Mouse (Mus musculus) midbrain, embryonic 10.5 days (tissue): Measurements from ENCODE around the gene Mapkapk5. TPM values are rescaled to one million over a fixed set of nuclear protein-coding genes. Genes with fewer than 3 reads are reported as not detected.
A peak's percentile ranks its signal among the peaks of the same experiment; 100 is the strongest.

Experiments used
- DNase-seq: peaks from one replicate; pipeline ENCODE4 v3.0.0-alpha.2; 2017; ENCODE audit warnings: low spot score
- H3K27ac ChIP-seq: fragments of 300-500 bp; sonication (generic); replicated peaks from 2 replicates; pipeline ENCODE4 v1.5.1; 2016; ENCODE audit warnings: mild to moderate bottlenecking
- H3K27me3 ChIP-seq: fragments of 300-500 bp; sonication (generic); 2 replicates; pipeline ENCODE4 v1.6.1; 2016; ENCODE audit warnings: low read depth, mild to moderate bottlenecking; ENCODE audit not compliant: poor library complexity, severe bottlenecking
- H3K36me3 ChIP-seq: fragments of 300-500 bp; sonication (generic); 2 replicates; pipeline ENCODE4 v1.6.1; 2016; ENCODE audit warnings: mild to moderate bottlenecking, moderate library complexity
- H3K4me1 ChIP-seq: fragments of 300-500 bp; sonication (generic); 2 replicates; pipeline ENCODE4 v1.6.1; 2016
- H3K4me3 ChIP-seq: fragments of 300-500 bp; sonication (generic); 2 replicates; pipeline ENCODE4 v1.5.1; 2016; ENCODE audit warnings: mild to moderate bottlenecking, moderate library complexity
- H3K9me3 ChIP-seq: fragments of 300-500 bp; sonication (generic); replicated peaks from 2 replicates; pipeline ENCODE4 v1.6.1; 2016; ENCODE audit warnings: mild to moderate bottlenecking
- WGBS: fragments of 180-500 bp; shearing (Covaris S2); methylation state at CpG from one replicate; pipeline ENCODE4 v1.1.7; 2016; 5-methylcytosine and 5-hydroxymethylcytosine counted together
- polyA plus RNA-seq: library from polyadenylated mRNA; unstranded; fragments of >200 nt; fragmentation: Nextera tagmentation; extraction: Ambion mirVana; gene quantifications from 2 replicates; pipeline ENCODE4 v1.2.1, GENCODE M21; 2016

Mapkapk5 gene
- 45.5 and 49.4 TPM in 2 replicates for polyA plus RNA-seq

GRCm38 (mm10) chr5:121545793-121546529 is at the start of gene Mapkapk5:
Gene Mapkapk5, minus strand, starts transcription at chr5:121545905.
- 2% methylated on average over 55 of the region's 55 CpGs for WGBS
- DNase-seq, result peak; percentile 97
- peak within 1 kb of the TSS; percentile 99 for H3K27ac ChIP-seq

DNA sequence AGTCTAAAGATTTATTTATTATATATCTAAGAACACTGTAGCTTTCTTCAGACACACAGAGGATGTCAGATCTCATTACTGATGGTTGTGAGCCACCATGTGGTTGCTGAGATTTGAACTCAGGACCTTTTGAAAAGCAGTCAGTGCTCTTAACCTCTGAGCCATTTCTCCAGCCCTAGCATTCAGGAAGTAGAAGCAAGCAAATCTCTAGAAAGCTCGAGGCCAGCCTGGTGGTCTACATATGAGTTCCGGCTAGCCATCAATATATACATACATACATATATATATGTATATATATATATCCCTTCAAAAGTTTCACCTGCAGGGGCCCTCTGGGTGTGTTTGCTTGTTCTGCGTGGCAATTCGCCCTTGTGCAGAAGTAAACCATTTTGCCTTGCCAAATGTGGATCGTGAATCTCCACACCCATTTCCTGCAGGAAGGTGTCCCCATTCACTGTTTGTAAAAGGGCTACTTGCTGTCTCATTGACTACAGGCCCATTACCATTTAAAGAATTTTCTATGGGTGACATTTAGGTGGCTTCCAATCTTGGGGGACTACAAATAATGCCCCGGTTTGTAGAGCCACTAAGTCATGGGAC is 49.1 kb upstream of the Mapkapk5 start:
- Histone ChIP-seq H3K36me3 (no peaks in the 10 kb centered on the region), H3K27me3 (peaks cover 25% of the 10 kb centered on the region)

More at GRCm38 (mm10) chr5:121545793-121546529, at the start of gene Mapkapk5:
- Histone ChIP-seq H3K27me3 (no peaks in the 10 kb centered on the region), H3K4me3 (peak within 1 kb of the TSS; percentile 100), H3K36me3 (0 out of 2 replicates have a peak, but pooled peaks cover 2% of the 10 kb centered on the region), H3K4me1 (peaks cover 39% of the 10 kb centered on the region), H3K9me3 (no peaks in the 10 kb centered on the region; the same call in 1 of the 2 replicates)

DNA sequence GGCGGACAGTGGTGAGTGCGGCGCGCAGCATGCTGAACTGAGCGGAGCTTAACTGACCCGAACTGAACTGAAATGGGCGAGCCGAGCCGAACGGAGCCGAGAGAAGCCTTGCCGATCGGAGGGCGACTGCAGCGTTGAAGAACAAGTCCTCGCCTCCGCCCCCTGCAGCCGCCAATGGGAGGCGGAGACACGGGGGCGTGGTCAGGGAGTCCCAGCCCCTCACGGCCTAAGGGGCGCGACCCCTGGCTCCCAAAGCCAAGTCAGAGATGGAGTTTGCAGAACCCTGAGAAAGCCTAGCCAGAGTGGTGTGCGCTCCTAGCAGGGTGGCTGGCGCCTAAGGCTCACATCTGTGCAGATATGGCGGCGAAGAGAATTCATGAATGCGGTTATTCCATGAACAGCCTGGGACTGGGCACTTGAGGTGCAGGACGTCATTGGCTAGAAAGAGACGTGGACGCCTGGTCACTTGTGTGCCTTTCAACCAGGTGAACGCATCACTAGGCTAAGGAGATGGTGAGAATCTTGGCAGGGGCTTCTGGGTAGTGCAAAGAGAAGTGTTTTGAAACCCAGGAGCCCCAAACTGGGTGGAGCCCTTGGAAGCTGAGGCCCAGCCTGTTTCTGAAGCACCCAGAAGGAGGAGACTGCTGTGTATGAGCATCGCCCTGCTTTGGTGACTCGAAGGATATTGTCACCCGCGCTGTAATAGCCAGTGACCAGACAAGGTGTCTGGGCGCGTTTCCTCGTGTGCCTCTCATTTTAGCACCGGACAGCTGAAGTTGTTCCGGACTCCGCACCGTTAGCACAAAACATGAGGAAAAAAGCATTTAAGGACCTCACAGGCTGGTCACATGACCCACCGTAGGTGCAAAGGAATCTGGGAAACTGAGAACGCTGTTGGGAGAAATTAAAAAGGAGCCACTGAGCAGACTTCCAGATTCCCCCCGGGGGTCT is 48.0 kb upstream of the Mapkapk5 start, which contains the start of gene Aldh2:
Gene Aldh2 (minus strand): TSS at position 374 of the 951 bp plus-strand sequence.
- Histone ChIP-seq H3K27me3 (peaks cover 20% of the 10 kb centered on the region), H3K36me3 (no peaks in the 10 kb centered on the region), H3K9me3 (no peaks in the 10 kb centered on the region), H3K27ac (peak within 1 kb of the TSS; percentile 85), H3K4me3 (peak within 1 kb of the TSS; percentile 85), H3K4me1 (peaks cover 30% of the 10 kb centered on the region)
- 3% methylated on average over 47 of the region's 47 CpGs for WGBS
- DNase-seq, result peak; percentile 87

More for the DNA sequence above, 49.1 kb upstream of the Mapkapk5 start:
- no peaks in the 10 kb centered on the region for H3K9me3 ChIP-seq
- H3K4me3 ChIP-seq, result no peak overlapping the region
- no peak overlapping the region for H3K27ac ChIP-seq
- peaks cover 30% of the 10 kb centered on the region for H3K4me1 ChIP-seq
- DNase-seq, result no peak
- 87% methylated on average over 6 of the region's 6 CpGs for WGBS

- Histone ChIP-seq H3K27ac (peak overlapping the region; percentile 85), H3K36me3 (no peaks in the 10 kb centered on the region), H3K4me1 (peaks cover 30% of the 10 kb centered on the region), H3K9me3 (no peaks in the 10 kb centered on the region), H3K4me3 (peak overlapping the region; percentile 85), H3K27me3 (peaks cover 18% of the 10 kb centered on the region)
- 4% methylated on average over 33 of the region's 33 CpGs for WGBS
- no peak for DNase-seq
These were observed 47.2 kb upstream of the Mapkapk5 start for GRCm38 (mm10) chr5:121592816-121593407.

- H3K4me3 ChIP-seq, result peak overlapping the region; percentile 85
- WGBS, result 76% methylated on average over 11 of the region's 11 CpGs
- no peak for DNase-seq
- no peaks in the 10 kb centered on the region for H3K9me3 ChIP-seq
- peaks cover 18% of the 10 kb centered on the region for H3K27me3 ChIP-seq
- no peak overlapping the region for H3K27ac ChIP-seq
- peaks cover 30% of the 10 kb centered on the region for H3K4me1 ChIP-seq
- no peaks in the 10 kb centered on the region for H3K36me3 ChIP-seq
These were observed 46.5 kb upstream of the Mapkapk5 start for GRCm38 (mm10) chr5:121592064-121592815.

- no peak overlapping the region for H3K27ac ChIP-seq
- no peaks in the 10 kb centered on the region for H3K9me3 ChIP-seq
- no peak overlapping the region for H3K4me3 ChIP-seq
- peaks cover 30% of the 10 kb centered on the region for H3K4me1 ChIP-seq
- peaks cover 18% of the 10 kb centered on the region for H3K27me3 ChIP-seq
- 80% methylated on average over 11 of the region's 11 CpGs for WGBS
- H3K36me3 ChIP-seq, result no peaks in the 10 kb centered on the region
- DNase-seq, result no peak
These were observed 45.8 kb upstream of the Mapkapk5 start for GRCm38 (mm10) chr5:121591417-121592063.

GRCm38 (mm10) chr5:121589928-121590327 is 44.2 kb upstream of the Mapkapk5 start:
- Histone ChIP-seq H3K4me3 (no peak overlapping the region), H3K27ac (no peak overlapping the region), H3K4me1 (peaks cover 33% of the 10 kb centered on the region), H3K27me3 (peaks cover 18% of the 10 kb centered on the region), H3K9me3 (no peaks in the 10 kb centered on the region), H3K36me3 (no peaks in the 10 kb centered on the region)
- WGBS, result 88% methylated on average over 6 of the region's 6 CpGs
- no peak for DNase-seq

DNA sequence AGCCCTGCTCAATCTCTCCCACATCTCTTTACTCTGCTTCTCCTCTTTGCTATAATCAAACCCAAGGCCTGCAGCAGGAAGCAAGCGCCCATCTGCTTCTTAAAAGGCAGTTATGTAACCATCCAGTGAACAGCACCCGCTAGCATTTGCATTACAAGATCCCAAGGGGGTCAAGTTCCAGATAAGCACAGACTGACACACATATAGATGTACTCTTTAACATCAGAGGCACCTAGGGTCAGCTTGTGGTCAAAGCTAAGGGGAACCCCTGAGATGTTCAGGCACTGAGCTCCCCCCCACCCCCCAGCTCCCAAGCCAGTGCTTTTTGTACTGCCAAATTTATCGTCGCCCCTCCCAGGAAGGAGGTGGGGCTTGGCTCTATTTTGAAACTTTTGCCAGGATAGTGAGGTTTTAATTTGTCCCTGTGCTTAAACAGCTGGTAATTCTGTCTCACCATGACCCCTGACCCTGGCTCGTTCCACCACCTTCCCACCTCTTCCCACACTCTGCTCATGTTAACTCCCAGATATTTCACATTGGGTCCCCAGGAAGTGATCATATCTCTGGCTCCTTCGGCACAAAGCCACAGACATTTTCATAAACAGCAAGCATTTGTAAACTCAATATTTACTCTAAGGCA is 40.8 kb upstream of the Mapkapk5 start:
- Histone ChIP-seq H3K4me1 (peaks cover 8% of the 10 kb centered on the region; the same call in 1 of the 2 replicates), H3K36me3 (no peaks in the 10 kb centered on the region), H3K9me3 (no peaks in the 10 kb centered on the region), H3K4me3 (no peak overlapping the region), H3K27me3 (peaks cover 1% of the 10 kb centered on the region; the same call in 1 of the 2 replicates), H3K27ac (no peak overlapping the region)
- WGBS, result 78% methylated on average over 6 of the region's 6 CpGs
- no peak for DNase-seq

DNA sequence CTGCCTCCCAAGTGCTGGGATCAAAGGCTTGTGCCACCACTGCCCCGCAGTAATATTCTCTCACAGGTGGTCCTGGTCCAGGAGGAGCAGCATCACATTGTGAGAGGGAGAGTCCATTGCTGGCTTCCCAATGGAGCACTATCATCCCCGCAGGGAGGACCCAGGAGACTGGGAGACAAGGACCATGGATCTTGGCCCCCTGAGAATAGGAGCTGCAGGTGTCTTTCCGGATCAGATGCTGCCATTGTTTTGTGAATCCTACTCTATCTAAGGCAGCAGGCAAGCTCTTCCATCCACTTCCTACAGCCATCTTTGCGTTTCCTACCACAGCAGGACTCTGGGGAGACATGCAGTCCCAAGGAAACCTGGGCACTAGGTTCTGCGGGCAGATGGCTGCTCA is 40.0 kb upstream of the Mapkapk5 start:
- H3K36me3 ChIP-seq, result no peaks in the 10 kb centered on the region
- DNase-seq, result no peak
- no peaks in the 10 kb centered on the region for H3K27me3 ChIP-seq
- H3K27ac ChIP-seq, result no peak overlapping the region
- WGBS, result 90% methylated on average over 5 of the region's 5 CpGs
- no peak overlapping the region for H3K4me3 ChIP-seq
- H3K4me1 ChIP-seq, result peaks cover 7% of the 10 kb centered on the region; the same call in 1 of the 2 replicates
- H3K9me3 ChIP-seq, result no peaks in the 10 kb centered on the region

DNA sequence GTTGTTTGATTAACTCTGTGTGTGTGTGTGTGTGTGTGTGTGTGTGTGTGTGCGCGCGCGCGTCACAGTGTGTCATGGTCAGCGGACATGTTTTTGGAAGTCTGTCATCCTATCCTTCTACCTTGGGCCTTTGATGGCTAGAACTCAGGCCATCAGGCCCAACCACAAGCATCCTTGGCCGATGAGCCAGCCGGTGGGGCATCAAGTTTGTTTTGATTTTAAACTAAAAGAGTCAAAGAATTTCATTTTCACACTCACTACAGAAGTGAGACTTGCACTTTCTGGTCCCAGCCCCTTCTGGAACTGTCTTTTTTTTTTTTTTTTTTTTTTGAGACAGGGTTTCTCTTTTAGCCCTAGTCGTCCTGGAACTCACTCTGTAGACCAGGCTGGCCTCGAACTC is 39.3 kb upstream of the Mapkapk5 start:
- H3K9me3 ChIP-seq, result no peaks in the 10 kb centered on the region
- peaks cover 7% of the 10 kb centered on the region; the same call in 1 of the 2 replicates for H3K4me1 ChIP-seq
- no peaks in the 10 kb centered on the region for H3K27me3 ChIP-seq
- 96% methylated on average over 10 of the region's 10 CpGs for WGBS
- no peak overlapping the region for H3K27ac ChIP-seq
- DNase-seq, result no peak
- peaks cover 5% of the 10 kb centered on the region; the same call in 1 of the 2 replicates for H3K36me3 ChIP-seq
- H3K4me3 ChIP-seq, result no peak overlapping the region
